Mouse (Mus musculus) large intestine, adult 2 months (tissue): Measurements from ENCODE around the gene Gprc5c. TPM values are rescaled to one million over a fixed set of nuclear protein-coding genes. Genes with fewer than 3 reads are reported as not detected.
"Not testable (repeated sequence)": the region's sequence is repeated elsewhere in the genome, so short reads cannot be mapped to it uniquely, and the experiment has no call there.

Source experiments
- DNase-seq: peaks from one replicate; pipeline ENCODE4 v3.0.0-alpha.2; 2012; ENCODE audit warnings: low read depth, low spot score
- WGBS: fragments of 180-500 bp; shearing (Covaris S2); methylation state at CpG from one replicate; pipeline ENCODE4 v1.1.7; 2018; 5-methylcytosine and 5-hydroxymethylcytosine counted together
- polyA plus RNA-seq: library from polyadenylated mRNA; depleted of rRNA; stranded (reverse); fragments of >200 nt; gene quantifications from 2 replicates; pipeline ENCODE4 v1.2.3, GENCODE M21; 2012; rRNA removed

Gene Gprc5c
- polyA plus RNA-seq, 1 experiment = 2.0 TPM

DNA sequence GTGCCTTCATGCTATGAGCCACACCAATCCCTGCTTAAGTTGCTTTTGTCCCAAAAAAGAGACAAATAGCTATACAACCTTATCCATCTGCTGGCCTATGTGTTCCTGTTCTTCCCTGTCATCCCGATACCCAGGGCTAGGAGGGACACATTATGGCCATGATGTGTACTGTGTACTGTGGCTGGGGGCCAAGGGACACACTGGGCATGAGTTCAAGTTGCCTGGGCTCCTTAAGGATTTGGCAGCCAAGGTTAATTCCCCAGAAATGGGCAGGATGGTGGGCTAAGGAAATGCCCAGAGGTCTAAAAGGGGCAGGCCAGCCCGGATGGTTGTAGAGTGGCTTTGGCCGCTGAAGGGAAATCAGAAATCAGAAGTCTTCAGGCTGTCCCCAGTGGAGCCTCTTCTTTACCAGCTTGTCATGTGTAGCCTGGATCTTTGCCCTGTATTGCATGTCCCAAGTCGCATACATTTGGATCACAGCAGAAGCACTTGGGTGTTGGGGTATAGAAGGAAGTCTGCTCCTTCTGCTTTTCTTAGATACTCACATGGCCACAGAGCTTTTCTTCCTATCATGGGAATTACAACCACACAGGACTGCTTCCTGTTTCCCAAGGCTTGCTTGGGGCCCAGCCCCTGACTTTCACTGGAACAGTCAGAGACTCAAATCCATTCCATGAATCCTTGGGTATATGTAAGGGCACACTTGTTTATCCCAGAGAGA is 33.6 kb downstream of the Gprc5c start:
- DNase-seq = no peak
- WGBS = 52% methylated on average over 4 of the region's 4 CpGs

DNA sequence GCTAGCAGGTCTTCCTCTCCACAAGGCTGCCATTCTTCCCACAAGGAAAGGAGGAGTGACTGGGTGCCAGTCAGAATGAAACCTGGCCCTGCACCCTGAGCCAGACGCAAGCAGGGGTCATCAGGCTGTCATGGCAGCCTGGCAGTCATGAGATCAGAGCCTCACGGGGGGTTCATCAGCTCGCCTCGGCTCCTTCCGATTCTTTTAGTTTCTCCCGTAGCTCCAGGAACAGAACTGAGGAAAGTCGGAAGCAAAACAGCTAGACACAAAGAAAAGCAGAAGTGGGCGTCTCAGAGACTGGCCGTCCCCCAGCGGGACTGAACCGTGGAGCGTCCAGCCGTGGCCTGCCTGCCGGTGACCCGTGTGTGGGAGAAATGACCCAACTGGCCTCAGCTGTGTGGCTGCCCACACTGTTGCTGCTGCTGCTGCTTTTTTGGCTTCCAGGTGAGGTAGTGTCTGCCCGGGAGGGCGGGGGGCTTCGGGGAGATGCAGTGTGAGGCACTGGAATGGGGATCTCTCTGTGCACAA is 39.1 kb downstream of the Gprc5c start, which contains the start of gene Cd300a:
TSS of gene Cd300a (plus strand) at position 51 of the 528 bp plus-strand sequence.
- DNase-seq = no peak

DNA sequence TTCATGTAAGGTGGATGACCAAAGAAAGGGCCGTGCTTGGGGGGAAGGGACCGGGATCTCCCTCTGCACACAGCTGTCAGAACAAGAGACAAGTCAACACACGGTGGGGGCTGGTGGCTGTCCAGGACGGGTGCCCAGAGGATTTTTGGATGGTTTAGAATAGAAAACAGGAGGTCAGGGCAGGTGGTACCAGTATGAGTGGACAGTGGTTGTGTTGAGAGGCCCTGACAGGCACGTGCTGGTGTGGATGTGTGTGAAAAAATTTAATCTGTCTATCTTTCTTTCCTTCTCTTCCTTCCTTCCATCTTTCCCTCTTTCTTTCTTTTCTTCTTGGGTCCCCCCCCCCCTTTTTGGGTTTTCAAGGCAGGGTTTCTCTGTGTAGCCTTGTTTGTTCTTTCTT is 39.6 kb downstream of the Gprc5c start:
- WGBS = 57% methylated on average over 5 of the region's 5 CpGs

More for the DNA sequence above, 39.1 kb downstream of the Gprc5c start, which contains the start of gene Cd300a:
- WGBS = 74% methylated on average over 18 of the region's 18 CpGs

DNA sequence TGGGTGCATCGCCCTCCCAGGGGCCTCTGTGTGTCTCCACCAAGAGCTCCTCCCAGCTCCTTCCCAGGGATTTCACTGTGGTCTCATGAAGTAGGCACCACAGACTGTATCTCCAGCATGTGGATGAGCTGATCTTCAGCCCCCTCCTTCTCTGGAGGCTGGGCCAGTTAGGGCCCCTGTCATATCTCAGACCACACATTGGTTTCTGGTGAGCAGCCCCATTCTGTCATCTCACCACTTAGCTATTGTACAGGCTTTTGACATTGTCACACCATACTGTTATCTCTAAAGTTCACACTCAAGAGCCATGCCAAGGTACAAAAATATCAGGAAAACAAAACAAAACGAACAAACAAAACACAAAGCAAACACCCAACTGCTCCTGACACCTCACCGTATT is 45.1 kb downstream of the Gprc5c start:
- WGBS = 78% methylated on average over 3 of the region's 3 CpGs
- DNase-seq = no peak

More for the DNA sequence above, 39.6 kb downstream of the Gprc5c start:
- no peak for DNase-seq

DNA sequence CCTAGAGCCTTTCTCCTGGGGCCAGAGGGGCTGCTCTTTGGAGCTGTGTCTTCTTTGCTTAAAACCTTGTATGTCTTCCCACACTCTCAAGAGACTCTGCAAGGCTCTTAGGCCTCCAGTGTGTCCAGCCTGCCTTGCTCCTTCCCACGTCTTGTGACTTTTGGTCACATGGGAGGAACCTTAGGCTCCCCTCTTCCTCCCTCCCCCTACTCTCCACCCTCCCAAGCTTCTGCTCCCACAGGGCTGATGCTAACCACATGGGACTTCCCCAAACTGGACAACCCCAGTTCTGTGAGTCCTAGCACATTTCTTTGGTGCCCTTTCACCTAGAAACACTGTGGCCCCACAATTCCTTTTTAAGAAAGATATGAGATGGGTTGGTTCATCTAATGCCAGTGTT is 47.1 kb downstream of the Gprc5c start:
- DNase-seq = no peak
- WGBS = 31% methylated on average over 1 of the region's 1 CpGs

DNA sequence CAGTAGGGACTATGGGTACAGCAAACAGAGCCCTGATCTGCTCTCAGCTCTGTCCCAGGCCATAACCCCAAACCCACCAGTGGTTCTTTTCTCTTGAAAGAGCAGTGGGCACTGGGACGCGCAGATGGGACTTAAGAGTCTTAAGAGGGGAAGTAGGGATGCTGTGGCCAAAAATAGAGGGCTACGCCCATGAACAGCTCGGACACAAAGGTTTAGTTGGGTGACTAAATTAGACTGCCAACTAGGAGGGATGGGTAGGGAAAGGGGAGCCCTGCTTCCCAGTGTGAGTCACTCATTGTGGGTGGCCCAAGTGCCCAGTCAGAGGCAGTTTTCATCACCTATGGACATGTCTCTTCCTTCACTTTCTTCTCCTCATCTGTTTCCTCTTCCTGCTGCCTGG is 52.3 kb downstream of the Gprc5c start:
- WGBS = 91% methylated on average over 4 of the region's 4 CpGs
- no peak for DNase-seq

DNA sequence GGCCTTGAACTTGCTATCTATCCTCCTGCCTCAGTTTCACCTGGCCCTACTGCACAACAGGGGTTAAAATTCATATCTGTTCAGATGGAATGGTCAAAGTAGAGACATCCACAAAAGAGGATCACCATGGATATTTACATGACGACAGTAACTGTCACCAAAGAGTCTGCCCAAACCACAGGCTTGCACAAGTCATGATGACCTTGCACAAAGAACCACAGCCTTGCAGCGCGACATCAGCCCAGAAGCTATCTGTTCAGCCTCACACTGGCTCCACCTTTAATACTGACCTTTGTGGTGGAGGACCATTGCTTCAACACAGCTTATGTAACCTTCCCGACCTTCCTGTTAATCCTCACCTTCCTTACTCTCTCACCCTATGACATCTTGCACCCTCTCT is 56.6 kb downstream of the Gprc5c start:
- DNase-seq = no peak
- 71% methylated on average over 4 of the region's 4 CpGs for WGBS

DNA sequence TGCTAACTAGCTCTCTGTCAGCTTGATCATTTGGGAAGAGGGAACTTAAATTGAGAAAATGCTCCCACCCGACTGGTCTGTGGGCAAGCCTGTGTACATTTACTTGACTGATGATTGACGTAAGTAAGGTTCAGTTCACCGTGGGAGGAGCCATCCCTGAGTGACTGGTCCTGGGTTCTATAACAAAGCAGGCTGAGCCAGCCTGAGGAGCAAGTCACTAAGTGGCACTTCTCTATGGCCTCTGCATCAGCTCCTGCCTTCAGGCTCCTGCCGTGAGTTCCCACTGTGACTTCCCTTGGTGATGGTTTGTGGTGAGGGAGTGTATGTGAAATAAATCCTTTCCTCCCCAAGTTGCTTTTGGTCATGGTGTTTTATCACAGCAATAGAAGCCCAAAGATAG is 57.1 kb downstream of the Gprc5c start:
- no peak for DNase-seq

DNA sequence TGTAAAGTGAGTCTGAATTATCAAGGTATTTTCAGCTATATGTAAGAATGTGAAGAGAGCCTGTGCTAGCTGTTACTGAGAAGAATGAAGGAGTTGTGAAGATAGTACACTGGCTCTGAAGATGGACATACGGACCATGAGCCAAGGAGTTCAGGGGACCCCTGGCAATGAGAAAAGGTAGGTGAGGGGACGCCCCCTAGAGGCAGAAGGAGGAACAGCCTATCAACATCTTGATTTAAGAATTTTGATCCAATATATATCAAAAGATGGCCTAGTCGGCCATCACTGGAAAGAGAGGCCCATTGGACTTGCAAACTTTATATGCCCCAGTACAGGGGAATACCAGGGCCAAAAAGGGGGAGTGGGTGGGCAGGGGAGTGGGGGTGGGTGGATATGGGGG is 58.6 kb downstream of the Gprc5c start:
- WGBS = 35% methylated on average over 3 of the region's 3 CpGs
- not testable (repeated sequence) for DNase-seq

More for the DNA sequence above, 57.1 kb downstream of the Gprc5c start:
- WGBS = 50% methylated on average over 4 of the region's 4 CpGs

DNA sequence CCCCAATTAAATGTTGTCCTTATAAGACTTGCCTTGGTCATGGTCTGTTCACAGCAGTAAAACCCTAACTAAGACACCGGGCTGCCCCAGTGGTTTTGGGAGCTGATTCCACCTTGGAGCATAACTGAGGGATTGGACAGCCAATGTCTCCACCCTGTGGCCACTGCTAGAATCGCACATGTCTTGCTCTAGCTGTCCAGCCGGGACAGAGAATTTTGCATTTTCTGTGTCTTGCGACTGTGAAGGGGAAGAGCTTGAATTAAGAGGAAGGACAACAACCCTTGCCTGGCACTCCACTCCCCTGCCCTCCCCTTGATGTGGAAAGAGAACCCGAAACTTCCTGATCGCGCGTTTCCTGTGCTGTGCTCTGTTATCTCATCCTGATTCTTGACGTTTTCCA is 61.9 kb downstream of the Gprc5c start:
- 10% methylated on average over 9 of the region's 9 CpGs for WGBS
- DNase-seq = peak; percentile 24

DNA sequence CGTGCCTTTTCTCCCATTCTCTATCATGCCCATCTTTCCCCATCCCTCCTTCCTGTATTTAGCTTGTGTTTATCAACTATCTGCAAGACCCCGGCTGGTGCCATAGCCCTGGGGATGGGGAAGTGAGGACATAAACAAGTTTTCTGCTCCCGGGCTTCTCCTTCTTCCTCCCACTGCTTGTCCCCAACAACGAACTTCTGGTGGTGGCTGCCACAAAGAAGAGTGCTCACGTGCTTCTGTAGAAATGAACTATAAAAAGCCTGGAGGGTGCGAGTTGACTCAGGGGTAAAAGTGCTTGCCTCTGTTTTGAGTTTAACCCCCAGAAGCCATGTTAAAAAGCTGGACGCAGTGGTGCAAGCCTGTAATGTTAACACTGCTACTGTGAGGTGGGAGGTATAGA is 64.0 kb downstream of the Gprc5c start:
- no peak for DNase-seq
- 22% methylated on average over 7 of the region's 7 CpGs for WGBS

DNA sequence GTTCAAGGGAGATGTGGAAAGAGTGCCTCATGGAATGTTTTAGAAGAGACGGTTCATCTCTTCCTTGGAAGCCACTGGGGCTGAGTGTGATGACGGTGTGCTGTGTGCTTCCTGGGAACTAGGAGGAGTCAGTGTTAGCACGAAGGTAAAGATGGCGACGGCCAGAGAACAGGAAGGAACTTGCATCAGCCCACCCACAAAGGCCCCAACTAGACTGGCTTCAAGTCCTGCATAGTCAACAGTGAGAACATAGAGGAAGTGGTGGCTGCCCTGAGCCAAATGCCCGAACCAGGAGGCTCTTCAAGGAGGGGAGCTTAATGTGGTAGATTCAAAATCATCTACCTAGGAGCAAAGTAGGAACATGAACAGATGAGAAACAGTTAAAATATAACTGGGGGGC is 66.2 kb downstream of the Gprc5c start:
- 67% methylated on average over 6 of the region's 6 CpGs for WGBS
- no peak for DNase-seq

Other genes with a start within 250 kb of the Gprc5c start
- 525 and 588 TPM in 2 replicates for gene Rpl38, start 182.6 kb upstream of the Gprc5c start, polyA plus RNA-seq
- 46.5 and 81.8 TPM in 2 replicates for gene Ttyh2, start 175.7 kb upstream of the Gprc5c start, polyA plus RNA-seq
- gene Dnaic2, start 123.7 kb upstream of the Gprc5c start, polyA plus RNA-seq = 0.51 and 0.93 TPM in 2 replicates
- gene Kif19a, start 85.8 kb upstream of the Gprc5c start, polyA plus RNA-seq = 0.76 and 1.0 TPM in 2 replicates
- gene Btbd17, start 55.2 kb upstream of the Gprc5c start, polyA plus RNA-seq = 0.30 and 0.40 TPM in 2 replicates
- gene Gpr142, start 52.2 kb upstream of the Gprc5c start, polyA plus RNA-seq = not detected in 2 replicates
- gene Cd300a, start 38.9 kb downstream of the Gprc5c start, polyA plus RNA-seq = 1.3 and 2.2 TPM in 2 replicates
- 0.25 and 0.63 TPM in 2 replicates for gene Cd300lb, start 83.2 kb downstream of the Gprc5c start, polyA plus RNA-seq
- gene Cd300c, start 118.0 kb downstream of the Gprc5c start, polyA plus RNA-seq = 0.63 and 1.2 TPM in 2 replicates
- 1.6 and 2.3 TPM in 2 replicates for gene Cd300ld, start 138.8 kb downstream of the Gprc5c start, polyA plus RNA-seq
- gene Cd300c2, start 150.7 kb downstream of the Gprc5c start, polyA plus RNA-seq = 8.0 and 10.1 TPM in 2 replicates
- not detected in 2 replicates for gene Cd300ld2, start 165.0 kb downstream of the Gprc5c start, polyA plus RNA-seq
- gene Cd300ld4, start 175.9 kb downstream of the Gprc5c start, polyA plus RNA-seq = 0.29 TPM in 1 of 2 replicates, not detected in the other
- gene Cd300ld5, start 186.6 kb downstream of the Gprc5c start, polyA plus RNA-seq = 0.89 TPM in 1 of 2 replicates, not detected in the other
- gene Cd300ld3, start 197.3 kb downstream of the Gprc5c start, polyA plus RNA-seq = 2.9 and 3.7 TPM in 2 replicates
- gene Cd300e, start 211.0 kb downstream of the Gprc5c start, polyA plus RNA-seq = 0.19 and 0.59 TPM in 2 replicates
- gene Rab37, start 240.3 kb downstream of the Gprc5c start, polyA plus RNA-seq = 3.5 and 4.5 TPM in 2 replicates